Mouse (Mus musculus): Measurements from ENCODE around the gene Tbc1d17. TPM values are rescaled to one million over a fixed set of nuclear protein-coding genes. Genes with fewer than 3 reads are reported as not detected.

Tbc1d17 gene
- total RNA-seq, 2 experiments from 2014 or later: 56.5 to 63.4 TPM

DNA sequence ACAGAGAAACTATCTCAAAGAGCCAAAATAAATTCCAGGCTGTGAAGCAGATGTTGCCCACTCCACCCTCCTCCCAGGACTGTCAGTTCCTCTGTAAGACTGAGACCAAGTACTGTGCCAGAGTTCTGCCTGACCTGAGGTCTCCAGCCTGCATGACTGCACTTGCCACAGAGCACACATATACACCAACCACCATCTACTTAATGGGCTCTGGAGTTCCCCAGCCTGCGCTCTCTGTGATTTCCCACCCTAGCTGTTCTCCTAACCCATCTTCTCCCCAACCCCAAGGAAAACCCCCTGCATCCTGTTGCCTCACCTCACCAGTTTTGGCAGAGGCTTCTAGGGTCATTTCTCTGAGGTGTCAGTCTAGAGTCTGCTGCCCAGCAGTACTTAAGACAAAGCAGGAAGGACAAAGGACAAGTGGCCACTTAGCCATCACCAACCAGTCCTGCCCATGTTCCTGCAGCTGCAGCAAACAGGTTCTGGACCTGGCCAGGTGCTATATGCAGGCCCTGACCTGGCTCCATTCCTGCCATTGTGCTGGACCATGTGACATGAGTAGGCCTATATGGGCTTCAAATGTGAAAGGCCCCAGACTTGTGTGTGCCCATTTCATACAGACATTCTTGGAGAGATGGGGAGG lies 13.4 kb downstream of the Tbc1d17 start:
- DNase-seq (ENCODE audit: low spot score in 2 of 2): no peak

DNA sequence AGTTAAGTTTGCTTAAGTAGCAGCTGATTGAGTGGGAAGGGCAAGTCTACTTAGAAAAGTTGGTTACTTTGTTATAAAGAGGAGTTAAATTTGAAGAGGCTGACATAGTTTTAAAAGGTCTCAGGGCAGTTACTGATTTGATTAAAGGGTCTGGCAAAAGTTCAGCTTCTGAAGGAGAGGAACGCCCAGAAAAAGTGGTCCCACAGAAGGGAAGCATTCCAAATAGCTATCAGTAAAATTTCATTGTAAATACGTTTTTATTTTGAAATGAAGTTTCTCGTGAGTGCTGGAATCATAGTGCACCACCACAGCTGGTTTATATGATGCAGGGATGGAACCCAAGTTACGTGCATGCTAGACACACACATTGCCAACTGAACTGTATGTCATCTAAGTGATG lies 16.1 kb downstream of the Tbc1d17 start:
- DNase-seq (ENCODE audit: low spot score in 2 of 2): no peak

DNA sequence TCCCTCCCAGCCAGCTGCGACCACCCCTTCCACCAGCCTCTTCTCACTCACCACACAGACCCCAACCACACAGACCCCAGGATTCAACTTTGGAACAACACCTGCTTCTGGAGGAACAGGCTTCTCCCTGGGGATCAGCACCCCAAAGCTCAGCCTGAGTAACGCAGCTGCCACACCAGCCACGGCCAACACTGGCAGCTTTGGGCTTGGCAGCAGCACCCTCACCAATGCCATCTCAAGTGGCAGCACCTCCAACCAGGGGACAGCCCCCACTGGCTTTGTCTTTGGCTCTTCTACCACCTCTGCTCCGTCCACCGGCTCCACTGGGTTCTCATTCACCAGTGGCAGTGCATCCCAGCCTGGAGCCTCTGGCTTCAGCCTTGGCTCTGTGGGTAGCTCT lies 20.2 kb downstream of the Tbc1d17 start:
- no peak for DNase-seq (ENCODE audit: low spot score in 2 of 2)

DNA sequence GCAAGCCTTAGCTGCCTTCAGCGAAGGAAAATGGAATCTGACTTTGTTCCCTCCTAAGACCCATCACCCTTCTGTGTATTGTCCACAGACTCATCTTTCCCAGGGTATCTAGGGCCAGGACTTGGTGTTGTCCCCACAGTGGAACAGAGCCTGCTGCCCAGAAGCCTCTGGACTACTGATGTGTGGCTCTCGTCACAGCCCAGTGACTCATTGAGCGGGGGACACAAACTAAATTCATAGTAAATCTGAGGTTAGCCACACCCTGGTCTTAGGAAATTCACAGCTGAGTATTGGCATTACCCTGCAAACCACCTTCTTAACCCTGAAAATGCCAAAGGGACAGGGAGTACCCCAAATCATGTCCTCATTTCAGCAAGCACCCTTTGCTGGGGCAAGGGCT lies 22.1 kb downstream of the Tbc1d17 start:
- no peak for DNase-seq (ENCODE audit: low spot score in 2 of 2)

DNA sequence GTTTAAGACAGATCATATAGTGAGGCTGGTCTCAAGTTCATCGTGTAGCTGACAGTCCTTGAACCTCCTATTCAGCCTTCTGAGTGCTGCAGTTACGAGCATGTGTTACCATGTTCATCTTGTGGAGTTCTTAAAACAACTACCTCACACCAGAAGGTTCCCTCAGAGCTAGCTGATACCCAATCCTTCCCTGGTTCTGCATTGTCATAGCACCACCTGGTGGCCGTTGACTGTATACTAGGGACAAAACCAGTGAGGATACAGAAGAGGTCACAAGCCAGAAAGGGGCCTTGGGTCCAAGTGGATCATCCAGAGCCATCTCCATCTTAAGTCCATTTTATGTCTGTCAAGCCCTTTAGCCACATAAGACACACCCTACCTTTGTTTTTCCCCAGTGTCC lies 24.0 kb downstream of the Tbc1d17 start:
- peak in 1 of 2 experiments; percentile 80 for DNase-seq (ENCODE audit: low spot score in 2 of 2)

DNA sequence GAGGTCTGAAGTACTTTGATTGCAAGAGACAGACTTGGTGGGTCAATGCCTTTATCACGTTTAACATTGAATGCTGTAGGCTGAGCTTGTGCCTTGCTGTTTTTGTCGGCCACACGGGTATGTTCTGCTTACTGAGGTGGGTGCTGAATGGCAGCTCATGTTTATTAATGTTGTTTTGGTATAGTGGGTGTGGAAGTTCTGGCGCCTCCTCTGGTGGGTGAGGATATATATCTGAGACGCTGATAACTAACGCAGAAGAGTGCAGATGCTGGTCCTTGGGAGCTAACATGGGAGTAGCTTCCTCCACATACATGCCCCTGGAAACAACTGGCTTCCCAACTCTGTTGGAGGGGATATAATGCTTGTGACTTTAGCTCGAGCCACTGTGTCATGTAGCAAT lies 25.5 kb downstream of the Tbc1d17 start:
- DNase-seq (ENCODE audit: low spot score in 2 of 2): no peak

DNA sequence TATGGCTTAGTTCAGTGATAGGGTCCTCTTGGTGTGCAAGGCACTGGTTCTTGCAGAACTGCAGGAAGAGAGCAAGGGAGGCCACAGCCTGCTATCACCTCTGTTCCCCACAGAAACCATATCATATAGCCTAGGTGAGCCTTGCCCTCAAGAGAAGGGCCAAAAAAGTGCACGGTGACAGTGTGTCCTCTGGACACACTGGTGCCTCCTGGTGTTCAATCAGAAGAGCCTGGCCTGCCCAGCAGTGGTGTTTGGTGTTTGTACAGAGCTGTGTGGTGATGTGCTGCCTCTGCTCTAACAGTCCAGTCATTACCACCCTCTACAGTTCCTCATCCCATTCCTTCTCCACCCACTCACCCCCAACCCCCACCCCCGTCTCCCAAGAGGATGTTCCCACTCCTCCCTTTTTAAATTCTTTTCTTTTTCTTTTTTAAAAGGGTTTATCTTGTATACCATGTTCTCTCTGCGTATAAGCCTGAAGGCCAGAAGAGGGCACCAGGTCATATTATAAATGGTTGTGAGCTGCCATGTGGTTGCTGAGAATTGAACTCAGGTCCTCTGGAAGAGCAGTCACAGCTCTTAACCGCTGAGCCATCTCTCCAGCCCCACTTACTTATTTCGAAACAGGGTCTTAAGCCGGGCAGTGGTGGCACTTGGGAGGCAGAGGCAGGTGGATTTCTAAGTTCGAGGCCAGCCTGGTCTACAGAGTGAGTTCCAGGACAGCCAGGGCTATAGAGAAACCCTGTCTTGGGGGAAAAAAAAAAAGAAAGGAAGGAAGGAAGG lies 27.0 kb downstream of the Tbc1d17 start:
- peak; percentile 5 to 9 for DNase-seq (ENCODE audit: low spot score in 2 of 2)

DNA sequence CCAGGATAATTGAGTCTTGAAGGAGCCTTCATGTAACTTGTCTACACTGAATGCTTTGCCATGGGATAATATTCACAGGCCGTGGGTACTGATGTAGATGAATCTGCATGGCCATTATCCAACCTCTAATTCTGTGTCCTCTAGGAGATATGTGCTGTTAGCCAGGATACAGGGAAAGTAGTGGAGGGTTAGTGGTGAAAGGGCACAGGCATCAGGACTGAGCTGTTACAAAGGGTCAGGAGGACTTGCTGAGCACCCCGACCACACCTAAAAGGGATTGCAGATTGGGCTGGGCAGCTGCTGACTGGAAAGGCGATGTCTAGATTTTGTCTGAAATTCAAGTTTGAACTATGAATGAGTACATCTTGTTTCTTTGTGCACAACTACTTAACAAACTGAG lies 28.4 kb downstream of the Tbc1d17 start:
- DNase-seq (ENCODE audit: low spot score in 2 of 2): peak; percentile 4 to 5

DNA sequence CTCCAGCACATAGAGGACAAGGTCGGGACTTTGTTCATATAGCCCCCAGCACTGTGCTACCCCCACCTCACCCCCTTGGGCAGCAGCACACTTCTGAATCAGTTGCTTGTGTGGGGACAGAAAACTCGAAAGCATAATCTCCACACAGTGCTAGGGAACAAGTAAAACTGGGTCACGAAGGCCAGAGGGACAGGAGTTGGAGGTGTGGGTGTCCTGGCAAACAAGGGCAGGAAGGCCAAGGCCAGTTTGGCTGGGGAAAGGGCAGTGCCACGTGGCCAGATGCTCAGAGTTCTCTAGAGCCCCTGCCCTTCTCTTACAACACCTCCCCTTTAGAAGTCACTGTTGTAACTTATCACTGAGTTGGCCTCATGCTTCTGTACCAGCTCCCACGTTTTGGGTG lies 29.0 kb downstream of the Tbc1d17 start:
- DNase-seq (ENCODE audit: low spot score in 2 of 2): peak; percentile 6 to 13

DNA sequence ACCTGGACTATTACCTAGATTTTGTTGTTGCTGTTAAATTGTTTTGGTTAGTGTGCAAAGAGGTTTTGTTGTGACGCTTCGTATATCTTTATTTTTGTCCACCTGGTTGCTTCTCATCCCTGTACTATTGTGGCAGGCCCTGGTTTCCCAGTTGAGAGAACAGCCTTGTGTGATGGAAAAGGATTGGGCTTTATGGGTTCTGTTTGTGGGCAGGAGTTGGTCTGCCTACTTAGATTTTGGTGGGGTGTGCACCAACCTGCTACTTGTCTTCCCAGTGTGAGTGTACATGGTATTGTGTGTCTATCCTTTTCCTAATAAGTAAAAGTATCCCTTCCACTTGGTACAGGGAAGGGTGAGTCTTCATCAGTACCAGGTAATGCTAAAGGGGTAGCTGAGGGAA lies 29.5 kb downstream of the Tbc1d17 start:
- DNase-seq (ENCODE audit: low spot score in 2 of 2): peak; percentile 5 to 14

DNA sequence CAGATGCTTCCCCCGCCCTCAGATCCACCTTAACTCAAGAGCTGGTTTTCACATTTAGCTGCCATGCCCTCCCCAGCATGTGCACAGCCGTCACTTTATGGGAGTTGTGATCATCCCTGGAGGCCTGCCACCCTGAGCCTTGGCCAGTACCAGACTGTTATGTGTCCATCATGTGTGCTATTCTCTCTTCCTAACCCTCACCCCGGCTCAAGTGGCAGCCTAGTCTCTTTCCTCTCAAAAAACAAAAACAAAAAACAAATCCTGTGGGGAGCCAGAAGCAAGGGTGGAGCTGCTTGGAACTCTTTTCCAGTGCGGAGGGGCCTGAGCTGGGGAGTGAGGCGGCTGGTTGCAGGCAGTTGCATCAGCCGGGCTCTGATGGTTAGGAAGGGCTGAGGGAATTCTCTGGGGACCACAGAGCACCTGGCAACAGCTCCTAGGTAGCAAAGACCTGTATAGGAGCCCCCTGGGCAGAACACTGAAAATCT lies 30.1 kb downstream of the Tbc1d17 start:
- peak; percentile 23 to 57 for DNase-seq (ENCODE audit: low spot score in 2 of 2)

DNA sequence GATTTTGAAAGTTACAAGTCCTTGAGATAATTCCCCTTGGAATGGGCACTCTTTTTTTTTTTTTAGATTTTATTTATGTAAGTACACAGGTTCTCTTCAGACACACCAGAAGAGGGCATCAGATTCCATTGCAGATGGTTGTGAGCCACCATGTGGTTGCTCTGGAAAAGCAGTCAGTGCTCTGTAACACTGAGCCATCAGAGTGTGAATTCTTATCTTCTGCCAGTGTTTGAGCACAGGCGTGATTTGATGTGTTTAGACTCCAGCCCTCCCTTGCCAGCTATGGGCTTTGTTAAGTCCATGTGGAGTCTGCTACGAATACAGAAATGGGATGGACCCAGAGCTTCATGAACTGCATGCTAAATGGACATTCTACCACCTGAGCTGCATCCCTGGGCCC lies 30.7 kb downstream of the Tbc1d17 start:
- DNase-seq (ENCODE audit: low spot score in 2 of 2): peak; percentile 6 to 10

DNA sequence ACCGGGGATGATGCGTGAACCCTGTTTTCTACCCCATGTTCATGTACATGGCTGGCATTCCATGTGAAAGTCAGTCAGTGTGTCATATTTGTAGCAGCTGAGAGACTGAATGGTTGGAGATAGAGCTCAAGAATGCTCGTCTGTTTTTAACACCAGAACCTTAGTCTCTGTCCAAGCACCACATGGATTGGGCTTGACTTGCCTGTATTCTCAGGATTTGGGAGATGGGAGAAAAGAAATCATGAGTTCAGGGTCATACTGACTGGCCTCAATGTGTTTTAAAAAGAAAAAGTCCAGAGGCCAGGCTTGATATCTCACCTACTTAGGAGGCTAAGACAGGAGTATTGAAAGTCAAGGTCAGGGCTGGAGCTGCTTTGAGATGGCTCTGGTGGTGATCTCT lies 31.4 kb downstream of the Tbc1d17 start:
- peak in 1 of 2 experiments; percentile 1 for DNase-seq (ENCODE audit: low spot score in 2 of 2)

DNA sequence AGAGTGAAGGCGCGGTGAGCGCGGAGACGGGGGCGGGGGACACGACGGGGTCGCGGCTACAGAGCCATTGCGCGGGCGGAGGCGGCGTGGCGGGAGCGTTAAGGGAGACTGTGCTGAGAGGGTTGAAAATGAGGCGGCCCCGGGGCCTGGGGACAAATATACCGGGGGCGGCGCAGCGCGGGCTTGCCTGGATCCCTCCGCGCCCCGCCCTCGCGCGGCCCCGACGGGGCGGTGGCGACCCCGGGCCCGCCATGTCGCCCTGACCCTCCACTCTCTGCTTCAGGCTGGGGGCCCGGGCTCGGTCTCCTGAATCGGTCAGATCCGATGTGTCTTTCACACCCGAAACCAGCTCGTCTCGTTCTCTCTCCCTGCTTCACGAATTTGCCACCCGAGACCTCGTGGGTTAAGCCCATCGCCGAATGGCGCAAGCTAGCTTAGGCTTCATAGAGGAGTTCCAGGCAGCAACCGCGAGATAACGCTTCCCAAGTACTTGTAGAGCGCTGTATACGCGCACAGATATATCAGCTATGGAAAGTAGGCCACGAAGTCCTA lies 32.3 kb downstream of the Tbc1d17 start, which contains the start of gene Atf5:
TSS of gene Atf5 (minus strand) at position 189 of the 552 bp plus-strand sequence.
- DNase-seq (ENCODE audit: low spot score in 2 of 2): peak; percentile 75 to 80

DNA sequence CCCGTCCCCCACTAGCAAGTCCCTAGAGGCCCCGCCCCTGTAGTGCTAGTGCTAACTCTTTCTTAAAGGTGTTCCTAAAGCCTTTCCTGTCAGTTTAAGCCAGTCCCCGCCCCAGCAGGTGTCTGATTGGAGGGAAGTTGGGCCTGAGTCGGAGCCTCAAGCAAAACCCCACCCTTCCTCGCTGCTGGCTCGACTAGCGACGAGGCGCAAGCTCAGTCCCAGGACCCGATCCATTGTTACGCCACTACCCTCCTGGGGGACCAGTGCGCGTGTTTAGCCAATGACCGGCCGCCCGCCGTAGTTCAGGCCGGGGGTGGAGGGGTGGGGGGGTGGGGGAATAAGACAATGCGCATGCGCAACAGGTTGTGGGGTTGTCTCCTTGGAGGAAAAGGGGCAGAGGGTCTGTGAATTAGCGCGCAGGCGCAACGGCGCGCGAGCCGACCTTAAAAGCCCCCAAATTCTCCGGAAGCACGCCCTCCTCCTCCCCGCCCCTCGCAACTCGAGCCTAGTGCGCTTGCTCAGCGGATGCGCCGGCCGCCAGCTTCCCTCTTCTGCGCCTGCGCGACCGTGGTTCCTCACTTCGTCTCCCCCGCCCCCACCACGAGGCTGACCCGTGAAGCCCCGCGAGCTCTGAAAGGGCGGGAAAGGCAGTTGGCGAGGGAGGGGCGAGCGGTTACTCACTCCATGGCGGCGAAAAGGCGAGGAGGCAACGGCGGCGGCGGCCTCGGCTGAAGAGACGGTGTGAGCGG lies 33.0 kb downstream of the Tbc1d17 start, which contains the start of the genes Nup62 and Il4i1:
TSS of gene Nup62 (plus strand) at position 368 of the 749 bp plus-strand sequence.
TSS of gene Il4i1 (plus strand) at position 667 of the 749 bp plus-strand sequence.
- peak; percentile 99 to 100 for DNase-seq (ENCODE audit: low spot score in 2 of 2)

DNA sequence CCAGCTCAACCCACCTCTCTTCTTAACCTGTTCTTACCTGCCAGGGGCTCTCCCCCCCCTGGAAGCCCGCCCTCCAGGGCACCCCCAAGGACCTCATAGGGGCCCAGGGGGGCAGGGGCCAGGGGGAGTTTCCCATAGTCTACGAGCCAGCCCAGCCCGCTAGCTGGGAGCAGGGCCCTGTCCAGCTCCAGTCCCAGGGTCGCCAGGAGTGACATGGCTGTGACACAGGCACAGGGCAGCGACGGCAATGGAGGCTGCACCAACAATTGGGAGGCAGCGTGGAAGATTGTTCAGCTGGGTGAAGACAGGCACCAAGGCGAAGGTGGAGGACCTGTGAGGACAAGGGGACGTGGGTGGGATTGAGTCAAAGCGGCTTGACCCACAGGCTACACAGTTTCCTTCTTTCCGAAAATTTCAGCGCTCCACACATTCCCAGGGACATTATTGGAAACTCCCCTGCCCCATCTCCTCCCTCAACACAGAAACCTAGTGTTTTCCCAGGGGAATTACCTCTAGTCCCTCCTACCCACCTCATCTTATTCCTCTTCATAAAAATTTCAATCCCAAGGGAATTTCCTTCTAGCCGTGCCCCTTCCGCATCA lies 33.8 kb downstream of the Tbc1d17 start:
- no peak for DNase-seq (ENCODE audit: low spot score in 2 of 2)

DNA sequence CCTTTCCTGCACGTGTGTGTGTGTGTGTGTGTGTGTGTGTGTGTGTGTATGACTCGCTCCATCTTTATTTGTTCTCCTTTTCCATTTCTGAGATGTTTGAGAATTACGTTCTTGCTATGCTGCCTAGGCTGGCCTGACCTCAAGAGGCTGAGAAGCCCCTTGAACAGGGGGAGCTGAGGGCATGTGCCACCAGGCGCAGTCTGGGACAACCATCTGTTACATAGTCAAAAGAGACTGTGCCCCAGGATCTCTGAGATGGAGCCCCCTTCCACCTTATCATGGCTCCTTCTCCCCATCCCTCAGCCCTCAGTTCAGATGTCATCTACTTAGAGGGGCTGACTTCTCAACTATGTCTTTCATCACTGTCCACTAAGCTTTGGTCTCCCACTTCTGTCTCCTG lies 34.5 kb downstream of the Tbc1d17 start:
- DNase-seq (ENCODE audit: low spot score in 2 of 2): no peak

DNA sequence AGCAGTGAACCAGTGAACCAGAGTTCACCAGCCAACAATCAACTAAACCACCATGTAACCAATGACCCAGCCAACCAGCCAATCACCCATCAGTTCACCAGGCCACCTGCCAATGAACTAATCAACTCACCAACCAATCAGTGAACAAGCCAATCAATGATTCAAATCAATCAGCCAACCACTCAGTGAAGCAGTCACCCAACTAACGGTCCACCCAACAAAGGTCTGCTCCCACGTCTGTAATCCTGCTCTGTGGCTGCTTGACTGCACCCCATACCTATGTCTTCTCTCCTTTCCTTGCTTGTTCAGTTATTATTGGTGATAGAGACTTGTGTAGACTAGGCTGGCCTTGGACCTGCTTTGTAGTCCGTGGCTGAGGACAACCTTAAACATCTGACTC lies 34.9 kb downstream of the Tbc1d17 start:
- DNase-seq (ENCODE audit: low spot score in 2 of 2): no peak

DNA sequence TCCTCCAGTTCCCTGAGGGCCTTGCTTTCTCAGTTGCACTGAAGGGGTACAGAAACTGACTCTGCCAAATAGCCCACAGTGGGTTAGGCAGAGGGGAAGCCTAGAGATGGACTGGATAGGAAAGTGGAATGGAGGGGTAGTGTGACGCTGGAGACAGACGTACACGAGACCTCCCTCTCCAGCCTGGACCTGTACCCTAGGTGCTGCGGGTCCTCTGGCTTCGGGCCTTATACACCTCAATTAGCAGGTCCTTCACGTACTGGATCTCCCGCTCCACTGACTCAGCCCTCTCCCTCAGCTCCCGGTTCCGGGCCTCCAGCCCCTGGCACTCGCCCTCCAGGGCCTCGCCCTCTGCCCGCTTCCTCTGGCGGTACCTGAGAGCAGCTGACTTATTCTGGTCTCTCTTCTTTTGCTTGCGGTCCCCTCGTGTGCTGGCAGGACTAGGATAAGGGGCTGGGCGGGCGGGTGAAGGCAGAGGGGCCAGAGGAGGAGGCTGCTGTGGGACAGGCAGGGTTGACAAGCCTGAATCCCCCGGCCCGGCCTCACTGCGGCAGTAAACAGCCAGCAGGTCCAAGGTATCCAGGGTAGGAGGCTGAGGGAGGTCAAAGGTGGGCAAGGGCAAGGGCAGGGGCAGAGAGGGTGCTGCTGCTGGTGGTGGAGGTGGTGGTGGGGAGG lies 36.1 kb downstream of the Tbc1d17 start:
- no peak for DNase-seq (ENCODE audit: low spot score in 2 of 2)

Data from gastrocnemius, postnatal 4 days (tissue).